Mouse (Mus musculus): ENCODE data around the gene Shc2.

Gene Shc2

DNA sequence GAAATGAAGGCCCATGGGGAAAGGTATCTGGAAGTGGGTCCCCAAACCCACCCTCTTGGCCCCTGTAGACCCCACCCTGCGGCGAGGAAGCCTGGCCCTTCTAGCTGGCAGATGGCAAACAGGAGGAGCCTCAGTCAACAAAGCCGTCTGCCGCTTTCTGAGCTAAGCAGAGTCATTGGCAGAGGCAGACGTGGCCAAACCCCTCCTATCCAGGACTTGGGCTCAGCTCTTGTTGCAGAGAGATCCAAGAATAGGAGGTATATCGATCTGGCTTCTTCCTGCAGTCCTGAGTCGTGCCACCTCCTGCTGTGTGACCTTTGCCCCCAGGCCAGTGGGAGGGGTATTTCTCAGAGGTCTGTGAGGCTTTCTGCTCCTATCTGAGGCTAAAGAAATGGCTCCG lies 21.9 kb downstream of the Shc2 start:
- DNase-seq (ENCODE audit: low spot score in 2 of 2), result peak in 1 of 2 experiments; percentile 70

DNA sequence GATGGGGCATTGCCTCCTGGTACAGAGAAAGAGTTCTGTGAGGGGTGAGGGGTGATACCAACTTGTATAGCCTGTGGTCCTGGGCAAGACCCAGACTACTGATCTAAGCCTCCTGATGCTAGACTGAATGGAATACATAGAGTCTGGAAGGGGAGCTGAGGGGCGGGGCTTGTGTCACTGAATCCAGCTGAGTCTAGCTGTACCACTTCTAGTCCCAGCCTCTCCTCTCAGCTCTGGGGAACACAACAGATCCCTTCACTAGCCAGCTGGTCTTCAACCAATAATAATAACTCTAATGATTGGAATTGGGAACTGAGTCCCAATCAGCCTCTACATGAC lies 23.4 kb downstream of the Shc2 start:
- no peak for DNase-seq (ENCODE audit: low spot score in 2 of 2)

DNA sequence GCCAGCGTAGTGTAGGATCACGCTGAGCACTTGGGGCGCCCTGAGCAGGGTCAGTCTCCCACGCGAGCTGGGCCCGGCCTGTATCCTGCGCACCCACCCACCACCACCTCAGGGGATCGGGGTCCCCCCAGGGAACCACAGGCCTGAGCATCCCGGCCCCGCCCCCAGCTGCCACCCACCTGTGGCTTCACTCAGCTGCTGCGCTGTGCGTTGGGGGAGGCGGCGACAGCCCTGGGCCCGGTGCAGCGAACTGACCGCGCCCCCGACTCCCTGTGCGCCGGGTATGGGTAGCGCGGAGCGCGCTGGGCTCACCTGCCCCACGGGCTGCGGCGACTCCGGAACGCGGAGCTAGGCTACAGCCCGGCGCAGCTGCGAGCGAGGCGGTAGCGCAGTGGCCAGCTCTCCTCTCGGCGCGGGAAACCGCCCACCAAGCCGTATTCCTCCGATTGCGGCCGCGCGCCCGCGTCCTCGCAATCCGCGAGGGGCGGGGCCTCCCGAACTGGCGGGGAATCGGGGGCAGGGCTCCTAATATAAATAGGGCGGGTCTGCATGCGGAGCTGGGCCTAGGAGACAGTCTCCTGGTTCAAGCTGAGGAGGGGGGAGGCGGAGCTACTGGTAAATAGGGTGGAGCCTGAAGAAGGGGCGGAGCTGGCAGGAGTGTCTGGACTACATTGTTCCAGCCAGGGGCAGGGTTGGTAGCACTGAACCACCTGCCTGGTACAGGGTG lies 24.0 kb downstream of the Shc2 start, which contains the start of gene C2cd4c:
C2cd4c (minus strand) TSS at position 448 of the 727 bp plus-strand sequence.
- DNase-seq (ENCODE audit: low spot score in 2 of 2), result peak in 1 of 2 experiments; percentile 70

DNA sequence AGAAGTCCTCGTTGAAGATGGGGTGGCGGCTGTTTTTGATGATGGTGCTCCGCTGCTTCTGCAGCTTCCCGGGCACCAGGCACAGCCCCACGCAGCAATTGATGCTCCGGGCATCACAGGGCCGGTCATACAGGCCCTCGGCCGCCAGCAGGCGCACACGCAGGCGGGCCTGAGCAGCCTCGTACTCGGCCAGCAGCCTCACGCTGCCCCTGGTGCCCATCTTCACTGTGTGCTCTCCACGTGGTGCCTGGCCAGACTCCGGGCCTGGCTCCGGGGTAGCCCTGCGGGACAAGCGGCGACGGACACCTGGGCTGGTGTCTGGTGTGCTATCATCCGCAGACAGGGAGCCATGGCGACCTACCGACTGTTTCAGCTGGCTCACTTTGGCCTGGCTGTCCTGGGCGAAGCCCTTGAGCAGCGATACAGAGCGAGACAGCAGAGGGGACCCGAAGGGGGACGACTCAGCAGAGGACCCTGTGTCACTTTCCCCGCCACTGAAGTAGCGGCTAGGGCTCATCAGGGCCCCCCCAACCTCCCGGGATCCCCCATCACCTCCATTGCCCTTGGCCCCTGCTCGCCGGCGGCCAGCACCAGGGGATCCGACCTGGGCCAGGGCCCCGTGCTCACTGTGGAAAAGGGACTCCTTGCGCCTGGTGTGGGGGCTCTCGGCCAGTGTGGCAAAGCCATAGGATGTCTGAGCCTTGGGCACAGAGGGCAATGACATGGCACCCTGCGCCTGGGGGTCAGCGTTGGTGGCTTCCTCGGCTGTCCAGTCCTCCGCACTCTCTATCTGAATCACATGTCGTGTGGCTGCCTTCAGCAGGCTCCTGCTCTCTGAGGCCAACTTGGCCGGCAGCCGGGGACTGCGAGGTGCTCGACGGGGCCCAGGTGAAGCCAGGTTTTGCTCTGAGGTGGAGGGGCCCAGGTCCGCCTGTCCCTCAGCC lies 25.3 kb downstream of the Shc2 start:
- DNase-seq (ENCODE audit: low spot score in 2 of 2), result peak in 1 of 2 experiments; percentile 57

DNA sequence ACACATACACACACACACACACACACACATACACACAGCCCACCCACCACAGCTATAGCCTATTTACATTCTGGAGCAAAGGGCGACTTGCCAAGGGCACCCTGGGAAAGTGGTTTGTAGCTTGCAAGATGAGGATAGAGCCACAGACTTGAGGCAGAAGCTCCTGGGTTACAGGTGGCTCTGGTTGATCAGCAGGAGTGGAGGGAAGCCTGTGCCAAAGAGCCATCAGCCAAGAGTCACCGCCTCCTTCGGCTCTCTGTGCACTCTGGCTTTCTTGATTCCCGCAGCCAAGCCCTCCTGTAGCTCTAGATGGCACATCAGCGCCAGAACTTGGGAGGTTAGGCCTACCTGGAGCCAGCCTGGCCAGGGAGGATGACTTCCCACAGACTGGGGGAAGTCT lies 26.4 kb downstream of the Shc2 start:
- no peak for DNase-seq (ENCODE audit: low spot score in 2 of 2)

DNA sequence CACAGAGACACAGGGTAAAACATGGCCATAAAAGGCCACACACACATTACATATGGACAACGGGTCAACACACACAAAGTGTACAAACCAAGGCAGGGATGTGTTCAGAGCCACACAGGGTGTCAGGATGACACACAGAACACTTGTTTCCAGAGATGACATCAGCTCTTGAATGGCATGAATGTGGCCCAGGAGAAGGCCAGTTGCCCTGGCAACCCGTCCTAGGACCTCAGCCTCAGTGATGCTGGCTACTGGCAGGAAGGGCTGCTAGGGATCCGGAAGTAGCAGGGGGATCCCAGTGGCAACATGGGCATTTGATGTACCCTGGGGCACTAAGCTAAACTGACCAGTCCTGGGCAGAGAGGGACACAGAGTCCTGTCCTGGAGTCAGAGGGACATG lies 28.4 kb downstream of the Shc2 start:
- no peak for DNase-seq (ENCODE audit: low spot score in 2 of 2)

DNA sequence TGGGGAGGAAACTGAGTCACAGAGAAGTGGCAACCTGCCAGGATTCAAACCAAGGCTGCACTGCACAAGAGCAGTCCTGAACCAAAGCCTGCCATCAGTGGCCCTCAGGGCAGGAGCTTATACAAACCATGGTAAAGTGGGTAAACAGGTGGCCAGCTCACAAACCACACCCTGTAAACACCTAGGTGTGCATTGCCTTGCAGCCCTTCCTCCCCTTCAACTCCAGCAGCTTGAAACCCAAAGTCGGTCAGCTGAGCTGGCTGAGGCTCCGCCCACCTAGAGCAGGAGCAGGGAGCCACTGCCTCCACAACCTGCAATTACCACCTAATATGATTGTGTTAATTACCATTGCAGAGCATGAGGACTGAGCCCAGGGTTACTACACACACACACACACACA lies 29.8 kb downstream of the Shc2 start:
- DNase-seq (ENCODE audit: low spot score in 2 of 2), result no peak

DNA sequence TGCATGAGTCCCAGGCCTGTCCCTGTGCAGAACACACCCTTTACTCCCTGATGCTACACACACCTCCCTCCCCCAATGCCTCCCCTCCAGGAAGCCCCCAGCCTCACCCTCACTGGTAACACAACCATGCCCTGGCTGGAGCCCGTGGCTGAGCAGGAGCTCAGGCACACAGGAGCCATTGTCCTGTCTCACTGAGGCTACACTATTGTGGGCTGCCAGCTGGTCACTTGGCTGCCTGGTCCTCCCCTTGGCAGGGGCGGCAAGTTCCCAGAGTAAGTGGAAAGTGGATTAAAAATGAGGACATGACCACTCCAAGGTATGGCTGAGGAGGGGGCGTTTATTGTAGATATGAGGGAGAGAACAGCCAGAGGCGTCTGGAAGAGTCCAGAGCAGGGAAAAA lies 31.2 kb downstream of the Shc2 start:
- no peak for DNase-seq (ENCODE audit: low spot score in 2 of 2)

DNA sequence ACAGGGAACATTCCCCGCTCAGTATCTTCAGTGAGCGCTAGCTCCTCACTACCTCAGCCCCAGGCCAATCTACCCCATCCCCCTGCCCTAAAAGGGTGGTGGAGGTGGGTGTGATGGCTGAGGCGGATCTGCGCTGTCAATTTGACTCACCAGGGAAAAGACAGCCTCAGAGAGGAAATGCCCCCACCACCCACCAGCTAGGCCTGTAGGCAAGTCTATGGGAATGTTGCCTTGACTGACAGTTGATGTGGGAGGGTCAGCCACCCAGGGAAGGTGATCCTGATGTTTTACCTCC lies 39.8 kb downstream of the Shc2 start:
- DNase-seq (ENCODE audit: low spot score in 2 of 2), result no peak

DNA sequence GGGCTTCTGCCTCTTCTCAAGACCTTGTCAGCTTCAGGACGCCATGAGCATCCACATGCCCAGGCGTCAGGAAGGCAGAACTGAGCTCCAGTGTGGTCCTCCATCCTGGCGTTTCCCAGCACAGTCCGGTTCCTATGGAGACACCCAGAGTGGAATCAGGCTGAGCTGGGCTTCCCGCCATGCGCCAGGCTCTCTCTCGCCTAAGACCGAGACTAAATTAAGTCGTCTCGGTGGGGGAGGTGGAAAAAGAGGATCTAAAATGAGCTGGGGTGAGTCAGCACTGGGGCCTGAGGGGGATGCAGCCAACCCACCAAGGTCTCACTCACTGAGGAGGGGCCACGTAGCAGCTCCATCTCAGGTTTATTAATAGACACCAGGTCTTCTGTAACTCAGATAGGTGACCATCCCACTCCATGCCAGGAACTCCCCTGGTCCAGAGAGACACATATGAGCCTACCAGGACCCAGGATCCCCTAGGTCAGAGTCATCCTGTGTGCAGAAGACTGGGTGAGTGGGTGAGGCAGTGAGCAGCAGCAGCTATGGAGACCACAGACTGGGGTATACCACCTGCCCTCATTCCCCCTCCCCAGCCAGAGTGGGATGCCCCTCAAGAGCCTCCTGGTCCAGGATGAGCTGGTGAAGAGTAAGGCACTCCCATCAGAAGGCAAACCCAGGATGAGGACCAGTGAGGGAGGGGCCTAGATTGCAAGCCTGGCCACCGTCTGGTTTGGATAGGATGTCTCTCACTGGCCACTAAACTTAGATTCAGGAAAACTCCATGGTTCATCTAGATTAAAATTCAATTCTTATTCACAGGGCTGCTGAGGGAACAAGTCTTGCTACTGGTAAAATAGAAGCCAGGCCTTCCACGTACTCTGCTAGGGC lies 40.4 kb downstream of the Shc2 start:
- DNase-seq (ENCODE audit: low spot score in 2 of 2), result no peak

DNA sequence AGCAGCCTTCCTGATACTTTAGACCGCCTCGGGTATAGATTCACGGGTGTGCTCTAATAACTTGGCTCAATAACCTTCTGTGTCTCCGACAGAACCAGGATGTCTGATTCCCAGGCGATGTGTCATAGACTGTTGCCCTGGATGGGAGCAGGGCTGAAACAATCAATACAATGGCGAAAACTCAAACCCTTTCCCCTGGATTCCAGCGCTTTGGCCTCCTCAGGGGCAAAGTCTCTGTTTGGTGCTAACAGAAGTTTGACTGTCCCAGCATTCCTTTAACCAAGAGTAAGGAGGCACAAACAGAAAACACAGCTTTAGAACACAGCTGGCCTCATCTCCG lies 42.2 kb downstream of the Shc2 start:
- no peak for DNase-seq (ENCODE audit: low spot score in 2 of 2)

DNA sequence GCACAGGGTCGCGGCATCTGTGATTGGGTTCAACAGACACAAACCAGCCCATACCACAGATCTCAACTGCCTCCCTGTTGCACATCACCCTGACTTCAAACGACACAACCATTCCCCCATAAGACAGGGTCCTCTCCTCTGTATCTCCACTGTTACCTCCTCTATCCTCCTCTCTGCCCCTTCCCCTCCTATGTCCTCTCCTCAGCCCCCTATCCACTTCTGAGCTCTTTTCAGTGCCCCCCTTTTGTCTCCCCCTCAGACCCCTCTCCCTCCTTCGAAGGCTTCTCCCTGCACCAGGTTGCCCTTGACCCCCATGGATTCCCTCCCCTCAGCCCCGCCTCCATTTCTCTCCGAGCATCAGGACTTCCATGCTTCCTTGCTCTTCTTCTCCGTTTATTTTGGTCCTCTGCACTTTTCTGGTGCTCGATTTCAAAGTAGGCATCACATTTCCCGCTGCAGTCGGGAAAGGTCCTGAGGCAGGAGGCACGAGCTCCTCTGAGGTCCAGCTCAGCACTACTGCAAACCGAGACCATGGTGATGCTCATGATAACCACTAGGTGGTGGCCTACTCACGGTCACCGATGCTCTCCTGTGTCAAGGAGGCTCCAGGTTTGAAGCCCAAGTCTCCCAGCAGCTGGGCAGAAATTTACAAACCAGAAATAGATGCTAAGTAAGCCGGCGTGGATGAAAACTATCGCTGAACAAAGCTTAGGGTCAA lies 42.7 kb downstream of the Shc2 start:
- DNase-seq (ENCODE audit: low spot score in 2 of 2), result peak in 1 of 2 experiments; percentile 67

DNA sequence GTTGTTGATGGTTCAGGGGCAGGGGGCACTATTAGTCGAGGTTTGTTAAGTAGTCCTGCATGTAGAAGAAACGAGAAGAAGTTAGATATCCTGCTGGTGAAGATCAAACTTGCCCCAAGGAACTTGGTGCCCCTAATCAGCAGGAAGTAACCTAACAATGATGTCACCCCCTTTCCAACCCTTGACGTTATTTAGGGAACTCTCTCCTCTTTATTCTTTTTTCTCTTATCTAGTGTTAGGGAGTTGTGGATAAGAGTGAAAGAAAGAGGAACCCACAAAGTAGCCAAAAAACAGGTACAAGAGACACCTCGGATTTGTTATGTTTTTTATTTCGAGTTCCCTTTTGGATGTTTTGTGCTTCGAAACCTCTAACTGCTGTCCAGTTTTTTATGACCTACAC lies 43.6 kb downstream of the Shc2 start:
- no peak for DNase-seq (ENCODE audit: low spot score in 2 of 2)

DNA sequence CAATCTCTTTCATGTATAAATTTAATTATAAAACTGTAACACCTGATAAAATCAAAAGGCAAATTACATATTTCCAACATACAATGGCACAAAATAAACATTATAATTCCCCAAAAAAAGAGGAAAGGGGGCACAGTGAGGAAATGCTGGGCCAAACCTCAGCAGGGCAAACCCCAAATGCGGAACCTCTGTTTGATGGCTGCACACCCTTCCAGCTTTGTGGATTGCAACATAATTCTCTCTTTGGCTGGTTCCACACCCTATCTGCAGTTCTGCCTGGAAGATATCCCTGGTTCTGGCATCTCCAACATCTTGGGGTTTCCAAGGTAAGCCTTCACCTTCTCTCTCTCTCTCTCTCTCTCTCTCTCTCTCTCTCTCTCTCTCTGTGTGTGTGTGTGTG lies 47.0 kb downstream of the Shc2 start:
- no peak for DNase-seq (ENCODE audit: low spot score in 2 of 2)

DNA sequence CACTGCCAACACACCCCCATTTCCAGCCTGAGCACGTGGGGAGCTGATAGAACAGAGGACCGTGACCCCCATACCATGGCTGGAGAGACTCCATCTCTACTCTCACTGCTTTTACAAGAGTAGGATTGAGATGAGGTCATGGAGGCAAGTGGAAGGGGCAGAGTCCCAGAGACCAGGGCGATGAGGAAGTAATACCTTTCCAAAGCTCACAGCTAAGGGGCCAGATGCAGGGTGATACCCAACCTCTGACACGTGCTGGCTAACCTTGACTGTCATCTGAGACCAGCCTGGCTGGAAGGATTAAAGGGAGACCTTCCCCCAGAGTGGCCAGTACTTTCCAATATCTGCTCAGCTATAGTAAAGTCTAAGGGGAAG lies 50.0 kb downstream of the Shc2 start:
- DNase-seq (ENCODE audit: low spot score in 2 of 2), result no peak

DNA sequence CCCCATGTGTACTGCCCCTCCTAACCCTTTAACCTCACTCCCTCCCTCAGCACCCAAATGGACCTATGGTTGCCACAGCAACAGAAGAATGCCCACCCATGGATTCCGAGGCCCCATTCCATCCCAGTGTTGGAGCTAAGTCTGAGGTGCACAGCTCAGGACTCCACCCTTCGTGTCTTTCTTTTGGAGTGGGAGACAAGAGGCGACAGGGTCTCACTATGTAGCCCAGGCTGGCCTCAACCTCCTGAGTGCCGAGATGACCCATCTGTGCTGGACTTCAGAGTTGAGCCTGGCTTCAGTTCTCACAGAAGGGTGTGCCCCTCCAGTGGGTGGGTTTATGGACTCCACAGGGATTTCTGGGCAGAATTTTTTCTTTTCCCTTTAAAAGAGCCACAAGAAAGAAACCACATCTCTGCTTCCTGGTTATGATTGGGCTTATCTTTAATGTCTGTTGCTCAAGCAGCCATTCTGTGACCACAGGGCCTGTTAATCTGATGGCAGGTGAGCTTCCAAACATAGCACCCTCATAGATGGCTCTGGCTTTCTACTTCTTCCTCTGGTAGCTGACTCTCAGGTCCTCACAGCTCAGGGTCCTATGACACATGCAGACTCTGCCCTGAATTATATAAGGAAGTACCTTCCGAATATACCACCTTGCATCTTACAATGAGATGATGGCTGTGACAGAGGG lies 50.5 kb downstream of the Shc2 start, which contains the start of gene Theg:
Theg (minus strand) TSS at position 271 of the 691 bp plus-strand sequence.
- DNase-seq (ENCODE audit: low spot score in 2 of 2), result no peak

DNA sequence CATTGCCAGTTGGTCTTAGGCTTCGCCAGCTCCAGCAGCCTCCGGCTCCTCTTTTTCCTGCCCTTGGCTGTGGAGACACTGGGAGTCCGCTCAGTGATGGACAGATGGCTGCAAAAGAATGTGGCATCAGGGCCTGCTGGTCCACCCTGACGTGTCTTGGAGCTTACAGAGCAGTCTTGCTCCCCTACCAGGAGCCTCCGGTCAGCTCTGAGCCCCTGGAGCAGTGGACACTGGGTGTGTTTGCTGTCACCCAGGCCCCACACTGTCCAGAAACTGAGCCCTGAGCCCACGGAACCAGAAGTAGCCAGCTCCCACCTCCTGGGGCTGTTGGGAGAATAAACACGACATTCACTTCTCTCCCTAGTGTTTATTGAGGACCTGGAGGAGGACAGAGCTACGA lies 51.5 kb downstream of the Shc2 start:
- no peak for DNase-seq (ENCODE audit: low spot score in 2 of 2)

DNA sequence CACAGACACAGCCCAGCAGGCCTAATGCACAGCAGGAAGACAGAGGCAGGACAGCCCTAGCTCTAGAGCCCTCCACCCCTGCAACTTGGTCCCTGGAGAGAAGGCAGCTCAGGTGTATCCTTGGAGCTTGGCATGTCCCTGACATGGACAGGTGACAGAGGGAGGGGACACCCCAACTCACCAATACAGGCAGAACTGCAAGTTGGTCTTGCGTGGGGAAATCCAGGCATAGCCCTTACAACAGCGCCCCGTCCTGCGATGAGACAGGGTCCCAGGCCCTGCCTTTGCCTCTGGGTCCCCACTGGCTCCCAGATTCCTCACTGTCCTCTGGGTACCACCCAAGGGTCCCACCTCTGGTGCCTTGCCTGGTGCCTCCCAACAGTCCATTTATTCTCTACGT lies 52.0 kb downstream of the Shc2 start:
- no peak for DNase-seq (ENCODE audit: low spot score in 2 of 2)

DNA sequence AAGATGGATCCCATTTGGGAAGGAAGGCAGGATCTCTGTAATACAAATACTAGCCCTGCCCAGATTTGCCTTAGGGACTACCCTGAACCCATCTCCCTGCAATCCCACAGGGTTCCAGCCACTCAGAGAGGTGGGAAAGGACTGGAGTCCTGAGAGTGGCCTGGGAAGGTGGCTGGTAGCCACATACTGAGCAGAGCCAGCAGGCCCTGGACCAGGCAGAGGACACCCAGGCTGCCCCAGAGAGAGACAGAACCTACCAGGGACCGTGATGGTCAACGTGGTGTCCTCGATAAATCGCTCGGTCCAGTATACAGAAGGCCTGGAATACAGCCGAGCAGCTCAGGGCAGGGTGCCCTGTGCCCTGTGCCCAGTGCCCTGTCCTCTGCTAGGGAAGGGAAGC lies 52.6 kb downstream of the Shc2 start:
- DNase-seq (ENCODE audit: low spot score in 2 of 2), result no peak

DNA sequence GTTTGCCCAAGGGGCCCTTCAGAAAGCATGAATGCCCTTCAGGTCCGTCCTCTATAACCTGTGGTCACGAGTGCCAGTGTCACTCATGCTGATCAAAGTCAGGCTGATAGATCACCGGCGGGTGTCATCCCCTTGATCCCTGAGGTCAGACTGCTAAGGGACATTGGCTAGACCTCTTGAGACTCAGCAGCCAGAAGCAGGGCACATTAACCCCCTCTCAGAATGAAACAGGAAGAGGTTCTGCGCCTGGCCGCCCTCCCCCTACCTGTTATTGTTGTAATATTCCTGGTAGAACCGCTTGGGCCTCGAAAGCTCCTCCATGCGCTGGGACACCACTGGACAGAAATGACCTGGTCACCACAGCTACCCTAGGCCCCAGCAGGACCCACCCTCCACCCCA lies 53.3 kb downstream of the Shc2 start:
- no peak for DNase-seq (ENCODE audit: low spot score in 2 of 2)

DNA sequence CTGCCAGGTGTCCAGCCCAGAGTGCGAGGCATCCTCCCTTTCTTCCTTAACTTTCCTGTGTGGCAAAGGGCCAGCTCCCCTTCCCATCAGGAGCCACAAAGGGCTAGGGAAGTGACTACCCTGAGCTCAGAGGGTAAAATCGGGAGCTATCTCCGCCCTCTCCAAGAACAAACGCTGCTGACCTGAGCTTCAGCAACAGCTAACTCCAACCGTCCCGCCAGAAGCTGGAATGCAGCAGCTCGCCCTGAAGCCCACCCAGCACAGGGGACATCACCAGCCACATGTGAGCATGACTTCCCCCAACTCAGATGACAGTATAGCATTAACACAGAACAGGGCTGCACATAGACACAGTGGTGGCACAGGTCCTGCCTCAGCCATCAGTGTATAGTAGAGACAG lies 53.7 kb downstream of the Shc2 start:
- DNase-seq (ENCODE audit: low spot score in 2 of 2), result no peak

Data from cerebellum, postnatal 4 days (tissue).